Mouse (Mus musculus): ENCODE results near the gene Smarcd1. TPM values are rescaled to one million over a fixed set of nuclear protein-coding genes. Genes with fewer than 3 reads are reported as not detected.
"Not testable (repeated sequence)": the region's sequence is repeated elsewhere in the genome, so short reads cannot be mapped to it uniquely, and the experiment has no call there.

The Smarcd1 gene
- total and polyA plus RNA-seq, 2 experiments from 2014 or later = 90.1 to 93.6 TPM

DNA sequence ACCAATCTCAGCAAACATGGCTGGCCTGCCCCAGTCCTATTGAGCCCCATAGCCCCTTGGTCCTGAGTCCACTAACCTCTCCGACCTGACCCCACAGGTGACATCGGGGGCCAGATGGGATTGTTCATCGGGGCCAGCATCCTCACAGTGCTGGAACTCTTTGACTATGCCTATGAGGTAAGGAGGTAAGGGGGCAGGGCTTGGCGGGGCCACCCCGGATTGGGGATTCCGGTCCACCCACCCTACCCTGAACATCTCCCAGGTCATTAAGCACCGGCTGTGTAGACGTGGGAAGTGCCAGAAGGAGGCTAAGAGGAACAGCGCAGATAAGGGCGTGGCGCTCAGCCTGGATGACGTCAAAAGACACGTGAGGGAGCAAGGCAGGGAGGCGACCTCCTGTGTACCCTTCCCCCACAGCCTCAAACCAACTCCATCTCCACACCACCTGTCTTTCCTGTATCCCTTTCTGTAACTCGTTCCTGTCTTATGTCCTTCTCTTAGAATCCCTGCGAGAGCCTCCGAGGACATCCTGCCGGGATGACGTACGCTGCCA lies 3.3 kb upstream of the Smarcd1 start:
- Histone ChIP-seq H3K27me3 (ENCODE audit: insufficient read depth, low read length) (no peaks in the 10 kb centered on the region), H3K4me3 (ENCODE audit: low read depth, low read length) (no peak overlapping the region), H3K4me2 (ENCODE audit: low read depth) (no peak overlapping the region), H3K9me3 (ENCODE audit: low read length) (no peaks in the 10 kb centered on the region), H3K27ac (ENCODE audit: low read depth, low read length) (no peak overlapping the region), H3K36me3 (ENCODE audit: insufficient read depth) (peaks cover 43% of the 10 kb centered on the region), H3K4me1 (ENCODE audit: insufficient read depth) (0 out of 2 replicates have a peak, but pooled peaks cover 8% of the 10 kb centered on the region), H3K9ac (no peak overlapping the region)
- DNase-seq (no peak), ATAC-seq (no peak)
- 40% methylated on average over 20 of the region's 20 CpGs for WGBS
- TF ChIP-seq CTCF (IDR thresholded peaks at IDR 0.05; ENCODE audit: low read depth) = no peak

DNA sequence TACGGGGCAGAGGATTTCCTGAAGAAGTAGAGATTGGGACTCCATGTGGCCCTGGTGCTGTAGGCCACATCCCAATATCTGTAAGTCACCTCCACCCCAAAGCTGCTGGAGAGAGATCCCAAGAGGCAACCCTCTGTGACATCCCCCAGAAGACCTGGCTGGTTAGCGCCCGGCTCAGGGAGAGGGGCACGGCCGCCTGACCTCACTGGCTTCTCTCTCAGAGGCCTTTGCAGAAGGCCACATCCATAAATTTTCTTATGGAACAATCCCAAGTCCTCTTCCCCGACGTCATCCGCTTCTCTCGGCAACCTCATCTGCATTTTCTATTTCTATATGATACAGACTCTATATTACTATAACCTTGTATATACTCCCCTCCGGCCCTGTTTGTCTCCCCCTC lies 2.2 kb upstream of the Smarcd1 start:
- Histone ChIP-seq H3K4me1 (ENCODE audit: insufficient read depth) (peaks cover 17% of the 10 kb centered on the region), H3K27me3 (ENCODE audit: insufficient read depth, low read length) (no peaks in the 10 kb centered on the region), H3K27ac (ENCODE audit: low read depth, low read length) (no peak overlapping the region), H3K4me3 (ENCODE audit: low read depth, low read length) (no peak overlapping the region), H3K9me3 (ENCODE audit: low read length) (no peaks in the 10 kb centered on the region), H3K4me2 (ENCODE audit: low read depth) (no peak overlapping the region), H3K36me3 (ENCODE audit: insufficient read depth) (peaks cover 50% of the 10 kb centered on the region), H3K9ac (no peak overlapping the region)
- ATAC-seq = no peak
- WGBS = 87% methylated on average over 10 of the region's 10 CpGs
- no peak for DNase-seq
- TF ChIP-seq CTCF (IDR thresholded peaks at IDR 0.05; ENCODE audit: low read depth) = no peak

- 90% methylated on average over 18 of the region's 18 CpGs for WGBS
- 0 out of 2 replicates have a peak overlapping the region, but pooled peaks have one; percentile 98 for H3K27ac ChIP-seq (ENCODE audit: low read depth, low read length)
- no peak for ATAC-seq
Observed at GRCm38 (mm10) chr15:99700219-99701106, 1.5 kb upstream of the Smarcd1 start.

DNA sequence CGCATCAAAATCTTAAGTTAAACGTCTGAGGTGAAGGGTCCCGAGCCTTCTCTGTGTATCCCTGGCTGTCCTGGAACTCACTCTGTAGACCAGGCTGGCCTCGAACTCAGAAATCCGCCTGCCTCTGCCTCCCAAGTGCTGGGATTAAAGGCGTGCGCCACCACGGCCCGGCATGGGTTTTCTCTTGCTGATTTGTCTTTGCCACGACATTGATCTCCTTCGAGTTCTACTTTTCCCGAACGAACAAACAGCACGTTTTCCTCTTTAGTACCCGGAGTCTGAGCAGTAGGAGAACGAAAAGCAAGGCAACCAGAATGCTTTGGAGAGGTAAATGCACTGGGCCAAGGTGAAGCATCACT lies 310 bp upstream of the Smarcd1 start:
- not testable (repeated sequence) for ATAC-seq
- peak overlapping the region; percentile 83 for H3K4me2 ChIP-seq (ENCODE audit: low read depth)
- 44% methylated on average over 16 of the region's 16 CpGs for WGBS

More at GRCm38 (mm10) chr15:99700219-99701106, 1.5 kb upstream of the Smarcd1 start:
- no peaks in the 10 kb centered on the region for H3K27me3 ChIP-seq (ENCODE audit: insufficient read depth, low read length)
- TF ChIP-seq CTCF (IDR thresholded peaks at IDR 0.05; ENCODE audit: low read depth) = no peak
- H3K4me1 ChIP-seq (ENCODE audit: insufficient read depth) = peaks cover 20% of the 10 kb centered on the region
- H3K9ac ChIP-seq = no peak overlapping the region
- DNase-seq = no peak
- H3K4me2 ChIP-seq (ENCODE audit: low read depth) = no peak overlapping the region
- no peak overlapping the region for H3K4me3 ChIP-seq (ENCODE audit: low read depth, low read length)
- H3K9me3 ChIP-seq (ENCODE audit: low read length) = no peaks in the 10 kb centered on the region
- peaks cover 51% of the 10 kb centered on the region for H3K36me3 ChIP-seq (ENCODE audit: insufficient read depth)

DNA sequence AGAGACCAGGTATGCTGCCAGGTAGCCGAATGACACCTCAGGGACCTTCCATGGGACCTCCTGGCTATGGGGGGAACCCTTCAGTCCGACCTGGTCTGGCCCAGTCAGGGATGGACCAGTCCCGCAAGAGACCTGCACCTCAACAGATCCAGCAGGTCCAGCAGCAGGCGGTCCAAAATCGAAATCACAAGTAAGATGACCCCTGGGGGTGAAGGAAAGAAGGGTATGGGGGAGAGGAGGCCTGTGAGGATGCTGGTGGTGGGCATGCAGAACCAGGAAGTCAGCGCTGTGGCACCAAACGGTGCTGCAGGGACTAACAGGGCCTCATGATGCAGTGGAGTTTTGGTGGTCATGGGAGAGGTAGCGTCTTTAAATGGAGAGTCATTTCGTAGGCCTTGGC lies 1.2 kb downstream of the Smarcd1 start:
- peak overlapping the region; percentile 98 for H3K27ac ChIP-seq (ENCODE audit: low read depth, low read length)
- 64% methylated on average over 9 of the region's 9 CpGs for WGBS
- no peaks in the 10 kb centered on the region for H3K27me3 ChIP-seq (ENCODE audit: insufficient read depth, low read length)
- H3K36me3 ChIP-seq (ENCODE audit: insufficient read depth) = peaks cover 49% of the 10 kb centered on the region
- H3K9me3 ChIP-seq (ENCODE audit: low read length) = no peaks in the 10 kb centered on the region
- peaks cover 20% of the 10 kb centered on the region for H3K4me1 ChIP-seq (ENCODE audit: insufficient read depth)
- TF ChIP-seq CTCF (IDR thresholded peaks at IDR 0.05; ENCODE audit: low read depth) = no peak
- H3K4me2 ChIP-seq (ENCODE audit: low read depth) = peak overlapping the region; percentile 83
- no peak for ATAC-seq
- peak overlapping the region; percentile 97 for H3K9ac ChIP-seq
- peak overlapping the region; percentile 97 for H3K4me3 ChIP-seq (ENCODE audit: low read depth, low read length)
- DNase-seq = no peak

More for the DNA sequence above, 310 bp upstream of the Smarcd1 start:
- not testable (repeated sequence) for H3K9me3 ChIP-seq (ENCODE audit: low read length); DNase-seq; H3K27me3 ChIP-seq (ENCODE audit: insufficient read depth, low read length)
- Histone ChIP-seq H3K4me1 (ENCODE audit: insufficient read depth) (peaks cover 20% of the 10 kb centered on the region), H3K4me3 (ENCODE audit: low read depth, low read length) (peak overlapping the region; percentile 97), H3K27ac (ENCODE audit: low read depth, low read length) (peak overlapping the region; percentile 98), H3K9ac (peak overlapping the region; percentile 97), H3K36me3 (ENCODE audit: insufficient read depth) (peaks cover 47% of the 10 kb centered on the region)

DNA sequence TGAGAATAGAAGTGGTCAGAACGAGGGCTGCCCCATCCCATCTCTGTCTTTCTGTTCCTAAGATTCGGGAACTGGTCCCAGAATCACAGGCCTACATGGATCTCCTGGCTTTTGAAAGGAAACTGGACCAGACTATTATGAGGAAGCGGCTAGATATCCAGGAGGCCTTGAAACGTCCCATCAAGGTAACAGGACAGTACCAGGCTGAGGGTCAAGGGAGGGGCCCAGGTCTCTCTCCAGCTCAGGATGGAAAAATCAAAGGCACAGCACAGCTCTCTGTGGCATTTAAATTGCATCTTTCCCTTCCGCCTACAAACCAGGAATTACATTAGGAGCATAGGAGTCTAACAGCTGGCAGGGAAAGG lies 1.7 kb downstream of the Smarcd1 start:
- DNase-seq (no peak), ATAC-seq (no peak)
- Histone ChIP-seq H3K4me1 (ENCODE audit: insufficient read depth) (peaks cover 20% of the 10 kb centered on the region), H3K4me3 (ENCODE audit: low read depth, low read length) (peak overlapping the region; percentile 97), H3K9ac (peak overlapping the region; percentile 97; the same call in 1 of the 2 replicates), H3K9me3 (ENCODE audit: low read length) (no peaks in the 10 kb centered on the region), H3K4me2 (ENCODE audit: low read depth) (peak overlapping the region; percentile 83), H3K27ac (ENCODE audit: low read depth, low read length) (0 out of 2 replicates have a peak overlapping the region, but pooled peaks have one; percentile 98), H3K36me3 (ENCODE audit: insufficient read depth) (peaks cover 51% of the 10 kb centered on the region), H3K27me3 (ENCODE audit: insufficient read depth, low read length) (no peaks in the 10 kb centered on the region)
- no peak for TF ChIP-seq CTCF (IDR thresholded peaks at IDR 0.05; ENCODE audit: low read depth)
- WGBS = 61% methylated on average over 5 of the region's 5 CpGs
